Mouse (Mus musculus): ENCODE measurements at regions not wholly inside any gene's neighbourhood (a gene's known extent, or its start where the extent isn't known, plus 50 kb on each side); places are given as distances from the start of the nearest gene placed in this dataset.

DNA sequence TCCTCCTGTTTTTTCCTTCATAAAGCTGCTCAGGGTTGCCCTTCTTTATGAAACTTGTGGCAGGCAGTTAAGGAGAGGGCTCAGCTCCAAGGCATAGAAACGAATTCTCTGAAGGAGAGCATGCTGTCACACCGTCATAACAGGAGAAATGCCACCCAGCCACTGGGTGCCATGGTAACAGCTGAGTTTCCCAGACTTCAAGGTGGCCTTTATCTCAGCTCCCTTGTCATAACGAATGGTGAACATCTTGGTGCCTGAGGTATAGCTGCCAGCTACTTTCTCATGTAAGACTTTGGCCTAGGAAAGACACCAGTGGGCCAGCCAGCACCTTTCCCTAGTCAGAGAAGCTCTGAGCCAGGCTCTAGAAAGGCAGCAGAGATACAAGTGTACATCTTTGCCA, 182.5 kb upstream of the Afdn start:
- TF ChIP-seq CTCF (IDR thresholded peaks at IDR 0.05; ENCODE audit: borderline replicate concordance, insufficient read depth, low read length) (no peak), POLR2A (IDR thresholded peaks at IDR 0.05; ENCODE audit: low read depth, low read length) (no peak)
